Mouse (Mus musculus): ENCODE data around the gene Olfr701. TPM values are rescaled to one million over a fixed set of nuclear protein-coding genes. Genes with fewer than 3 reads are reported as not detected.

Gene Olfr701
- total and polyA plus RNA-seq, 3 experiments = not detected

GRCm38 (mm10) chr7:106843060-106843459, 29.1 kb downstream of the Olfr701 start, which contains the start of gene Olfr703:
Olfr703 (plus strand) TSS chr7:106843360.
- Histone ChIP-seq H3K27me3 (replicated peaks) (no peaks in the 10 kb centered on the region), H3K9me3 (replicated peaks; ENCODE audit: low read length) (no peaks in the 10 kb centered on the region), H3K4me3 (replicated peaks in 1 of 3; ENCODE audit: low read depth in 2 of 3, low read length in 2 of 3, poor library complexity in 1 of 3) (no peak within 1 kb of the TSS), H3K9ac (ENCODE audit: insufficient read depth, low read depth) (no peak within 1 kb of the TSS), H3K4me1 (ENCODE audit: control insufficient read depth in 1 of 2, insufficient read depth in 2 of 2) (no peaks in the 10 kb centered on the region), H3K36me3 (replicated peaks in 1 of 2; ENCODE audit: control insufficient read depth in 1 of 2, insufficient read depth in 1 of 2, low read length in 1 of 2) (no peaks in the 10 kb centered on the region), H3K4me2 (ENCODE audit: insufficient read depth, low read depth, poor library complexity, severe bottlenecking) (no peak within 1 kb of the TSS), H3K79me2 (replicated peaks; ENCODE audit: control insufficient read depth, extremely low read depth, insufficient read depth, poor library complexity, severe bottlenecking) (no peaks in the 10 kb centered on the region), H3K27ac (ENCODE audit: insufficient read depth, low read depth) (no peak within 1 kb of the TSS)
- in situ Hi-C loops (cut with MboI; ENCODE audit: low pct_ligation_motif_present, low pct_unique_long_range_greater_than_20kb, low sequenced_read_pairs) (no loop called here), dilution Hi-C loops (cut with MboI; ENCODE audit: extremely low pct_ligation_motif_present, extremely low pct_unique_long_range_greater_than_20kb, low sequenced_read_pairs) (no loop called here)
- TF ChIP-seq JUND (conservative IDR thresholded peaks at IDR 0.05; ENCODE audit: low read depth, low read length) = no peak
- TF ChIP-seq ELF1 (IDR thresholded peaks at IDR 0.05; ENCODE audit: low read depth, low read length) = no peak
- TF ChIP-seq USF1 (IDR thresholded peaks at IDR 0.05; ENCODE audit: low read depth, low read length) = no peak
- no peak for TF ChIP-seq MEF2A (IDR thresholded peaks at IDR 0.05; ENCODE audit: borderline replicate concordance, low read depth, low read length)
- no peak for TF ChIP-seq ZMIZ1 (IDR thresholded peaks at IDR 0.05; ENCODE audit: low read depth, low read length)
- no peak for TF ChIP-seq SMC3 (IDR thresholded peaks at IDR 0.05; ENCODE audit: low read depth, low read length)
- no peak for TF ChIP-seq USF2 (conservative IDR thresholded peaks at IDR 0.05; ENCODE audit: low read depth, low read length)
- TF ChIP-seq NELFE (IDR thresholded peaks at IDR 0.05; ENCODE audit: low read depth, low read length) = no peak
- TF ChIP-seq HCFC1 (IDR thresholded peaks at IDR 0.05; ENCODE audit: low read depth, low read length) = no peak
- no peak for TF ChIP-seq GABPA (IDR thresholded peaks at IDR 0.05; ENCODE audit: insufficient replicate concordance, low read depth, low read length)
- no peak for TF ChIP-seq UBTF (IDR thresholded peaks at IDR 0.05; ENCODE audit: low read depth, low read length)
- TF ChIP-seq IRF4 (IDR thresholded peaks at IDR 0.05; ENCODE audit: low read depth, low read length) = no peak
- TF ChIP-seq RCOR1 (conservative IDR thresholded peaks at IDR 0.05; ENCODE audit: low read depth, low read length) = no peak
- no peak for TF ChIP-seq POLR2A (IDR thresholded peaks at IDR 0.05; ENCODE audit: low read depth, low read length)
- no peak for TF ChIP-seq MAFK (IDR thresholded peaks at IDR 0.05; ENCODE audit: insufficient replicate concordance, low read length)
- TF ChIP-seq MAX (IDR thresholded peaks at IDR 0.05; ENCODE audit: low read length) = no peak
- TF ChIP-seq POLR2AphosphoS2 (IDR thresholded peaks at IDR 0.05; ENCODE audit: low read depth, low read length) = no peak
- no peak for TF ChIP-seq CHD2 (IDR thresholded peaks at IDR 0.05; ENCODE audit: low read length)
- no peak for TF ChIP-seq NRF1 (IDR thresholded peaks at IDR 0.05; ENCODE audit: low read depth, low read length)
- DNase-seq (ENCODE audit: extremely low read depth) = no peak

GRCm38 (mm10) chr7:106862885-106863284, 49.0 kb downstream of the Olfr701 start, which contains the start of gene Olfr704:
Olfr704 (plus strand) TSS chr7:106863185.
- Histone ChIP-seq H3K4me2 (ENCODE audit: insufficient read depth, low read depth, poor library complexity, severe bottlenecking) (no peak within 1 kb of the TSS), H3K9me3 (replicated peaks; ENCODE audit: low read length) (no peaks in the 10 kb centered on the region), H3K79me2 (replicated peaks; ENCODE audit: control insufficient read depth, extremely low read depth, insufficient read depth, poor library complexity, severe bottlenecking) (no peaks in the 10 kb centered on the region), H3K4me3 (replicated peaks in 1 of 3; ENCODE audit: low read depth in 2 of 3, low read length in 2 of 3, poor library complexity in 1 of 3) (no peak within 1 kb of the TSS), H3K27me3 (replicated peaks) (no peaks in the 10 kb centered on the region), H3K27ac (ENCODE audit: insufficient read depth, low read depth) (no peak within 1 kb of the TSS), H3K9ac (ENCODE audit: insufficient read depth, low read depth) (no peak within 1 kb of the TSS), H3K4me1 (ENCODE audit: control insufficient read depth in 1 of 2, insufficient read depth in 2 of 2) (no peaks in the 10 kb centered on the region), H3K36me3 (replicated peaks in 1 of 2; ENCODE audit: control insufficient read depth in 1 of 2, insufficient read depth in 1 of 2, low read length in 1 of 2) (no peaks in the 10 kb centered on the region)
- in situ Hi-C loops (cut with MboI; ENCODE audit: low pct_ligation_motif_present, low pct_unique_long_range_greater_than_20kb, low sequenced_read_pairs) = no loop called here
- no peak for TF ChIP-seq SMC3 (IDR thresholded peaks at IDR 0.05; ENCODE audit: low read depth, low read length)
- no peak for TF ChIP-seq CHD1 (IDR thresholded peaks at IDR 0.05; ENCODE audit: low read depth, low read length)
- dilution Hi-C loops (cut with MboI; ENCODE audit: extremely low pct_ligation_motif_present, extremely low pct_unique_long_range_greater_than_20kb, low sequenced_read_pairs) = no loop called here
- DNase-seq (ENCODE audit: extremely low read depth) = no peak

Other genes starting within 250 kb of the Olfr701 start
- gene Olfr693, start 133.5 kb upstream of the Olfr701 start, total RNA-seq (2012; rRNA removed) = not detected in 2 replicates
- gene Olfr693, start 133.5 kb upstream of the Olfr701 start, total RNA-seq (2014; rRNA removed) = not detected in 2 replicates
- not detected in 2 replicates for gene Olfr693, start 133.5 kb upstream of the Olfr701 start, polyA plus RNA-seq (2012; ENCODE audit: insufficient read length, low read depth)
- gene Olfr694, start 122.3 kb upstream of the Olfr701 start, total RNA-seq (2012; rRNA removed) = not detected in 2 replicates
- gene Olfr694, start 122.3 kb upstream of the Olfr701 start, total RNA-seq (2014; rRNA removed) = not detected in 2 replicates
- not detected in 2 replicates for gene Olfr694, start 122.3 kb upstream of the Olfr701 start, polyA plus RNA-seq (2012; ENCODE audit: insufficient read length, low read depth)
- not detected in 2 replicates for gene Olfr695, start 97.7 kb upstream of the Olfr701 start, total RNA-seq (2012; rRNA removed)
- not detected in 2 replicates for gene Olfr695, start 97.7 kb upstream of the Olfr701 start, total RNA-seq (2014; rRNA removed)
- gene Olfr695, start 97.7 kb upstream of the Olfr701 start, polyA plus RNA-seq (2012; ENCODE audit: insufficient read length, low read depth) = not detected in 2 replicates
- not detected in 2 replicates for gene Olfr697, start 71.7 kb upstream of the Olfr701 start, total RNA-seq (2012; rRNA removed)
- not detected in 2 replicates for gene Olfr697, start 71.7 kb upstream of the Olfr701 start, total RNA-seq (2014; rRNA removed)
- not detected in 2 replicates for gene Olfr697, start 71.7 kb upstream of the Olfr701 start, polyA plus RNA-seq (2012; ENCODE audit: insufficient read length, low read depth)
- gene Olfr698, start 58.7 kb upstream of the Olfr701 start, total RNA-seq (2012; rRNA removed) = not detected in 2 replicates
- gene Olfr698, start 58.7 kb upstream of the Olfr701 start, total RNA-seq (2014; rRNA removed) = not detected in 2 replicates
- gene Olfr698, start 58.7 kb upstream of the Olfr701 start, polyA plus RNA-seq (2012; ENCODE audit: insufficient read length, low read depth) = not detected in 2 replicates
- gene Olfr699, start 20.9 kb upstream of the Olfr701 start, total RNA-seq (2012; rRNA removed) = not detected in 2 replicates
- not detected in 2 replicates for gene Olfr699, start 20.9 kb upstream of the Olfr701 start, total RNA-seq (2014; rRNA removed)
- gene Olfr699, start 20.9 kb upstream of the Olfr701 start, polyA plus RNA-seq (2012; ENCODE audit: insufficient read length, low read depth) = not detected in 2 replicates
- gene Olfr700, start 5.3 kb upstream of the Olfr701 start, total RNA-seq (2012; rRNA removed) = not detected in 2 replicates
- gene Olfr700, start 5.3 kb upstream of the Olfr701 start, total RNA-seq (2014; rRNA removed) = not detected in 2 replicates
- gene Olfr700, start 5.3 kb upstream of the Olfr701 start, polyA plus RNA-seq (2012; ENCODE audit: insufficient read length, low read depth) = not detected in 2 replicates
- gene Olfr702, start 19.8 kb downstream of the Olfr701 start, total RNA-seq (2012; rRNA removed) = not detected in 2 replicates
- gene Olfr702, start 19.8 kb downstream of the Olfr701 start, total RNA-seq (2014; rRNA removed) = not detected in 2 replicates
- gene Olfr702, start 19.8 kb downstream of the Olfr701 start, polyA plus RNA-seq (2012; ENCODE audit: insufficient read length, low read depth) = not detected in 2 replicates
- gene Olfr703, start 29.2 kb downstream of the Olfr701 start, total RNA-seq (2012; rRNA removed) = not detected in 2 replicates
- gene Olfr703, start 29.2 kb downstream of the Olfr701 start, total RNA-seq (2014; rRNA removed) = not detected in 2 replicates
- gene Olfr703, start 29.2 kb downstream of the Olfr701 start, polyA plus RNA-seq (2012; ENCODE audit: insufficient read length, low read depth) = not detected in 2 replicates
- not detected in 2 replicates for gene Olfr704, start 49.1 kb downstream of the Olfr701 start, total RNA-seq (2012; rRNA removed)
- not detected in 2 replicates for gene Olfr704, start 49.1 kb downstream of the Olfr701 start, total RNA-seq (2014; rRNA removed)
- not detected in 2 replicates for gene Olfr704, start 49.1 kb downstream of the Olfr701 start, polyA plus RNA-seq (2012; ENCODE audit: insufficient read length, low read depth)
- gene Olfr705, start 62.8 kb downstream of the Olfr701 start, total RNA-seq (2012; rRNA removed) = not detected in 2 replicates
- not detected in 2 replicates for gene Olfr705, start 62.8 kb downstream of the Olfr701 start, total RNA-seq (2014; rRNA removed)
- gene Olfr705, start 62.8 kb downstream of the Olfr701 start, polyA plus RNA-seq (2012; ENCODE audit: insufficient read length, low read depth) = not detected in 2 replicates
- not detected in 2 replicates for gene Olfr706, start 74.0 kb downstream of the Olfr701 start, total RNA-seq (2012; rRNA removed)
- not detected in 2 replicates for gene Olfr706, start 74.0 kb downstream of the Olfr701 start, total RNA-seq (2014; rRNA removed)
- gene Olfr706, start 74.0 kb downstream of the Olfr701 start, polyA plus RNA-seq (2012; ENCODE audit: insufficient read length, low read depth) = not detected in 2 replicates
- gene Olfr707, start 87.1 kb downstream of the Olfr701 start, total RNA-seq (2012; rRNA removed) = not detected in 2 replicates
- not detected in 2 replicates for gene Olfr707, start 87.1 kb downstream of the Olfr701 start, total RNA-seq (2014; rRNA removed)
- gene Olfr707, start 87.1 kb downstream of the Olfr701 start, polyA plus RNA-seq (2012; ENCODE audit: insufficient read length, low read depth) = not detected in 2 replicates
- gene Olfr1532-ps1, start 93.9 kb downstream of the Olfr701 start, total RNA-seq (2012; rRNA removed) = not detected in 2 replicates
- gene Olfr1532-ps1, start 93.9 kb downstream of the Olfr701 start, total RNA-seq (2014; rRNA removed) = not detected in 2 replicates
- not detected in 2 replicates for gene Olfr1532-ps1, start 93.9 kb downstream of the Olfr701 start, polyA plus RNA-seq (2012; ENCODE audit: insufficient read length, low read depth)
- gene Olfr709-ps1, start 118.1 kb downstream of the Olfr701 start, total RNA-seq (2012; rRNA removed) = not detected in 2 replicates
- gene Olfr709-ps1, start 118.1 kb downstream of the Olfr701 start, total RNA-seq (2014; rRNA removed) = not detected in 2 replicates
- not detected in 2 replicates for gene Olfr709-ps1, start 118.1 kb downstream of the Olfr701 start, polyA plus RNA-seq (2012; ENCODE audit: insufficient read length, low read depth)
- not detected in 2 replicates for gene Olfr710, start 134.2 kb downstream of the Olfr701 start, total RNA-seq (2012; rRNA removed)
- not detected in 2 replicates for gene Olfr710, start 134.2 kb downstream of the Olfr701 start, total RNA-seq (2014; rRNA removed)
- gene Olfr710, start 134.2 kb downstream of the Olfr701 start, polyA plus RNA-seq (2012; ENCODE audit: insufficient read length, low read depth) = not detected in 2 replicates
- gene Olfr6, start 149.8 kb downstream of the Olfr701 start, total RNA-seq (2012; rRNA removed) = not detected in 2 replicates
- not detected in 2 replicates for gene Olfr6, start 149.8 kb downstream of the Olfr701 start, total RNA-seq (2014; rRNA removed)
- not detected in 2 replicates for gene Olfr6, start 149.8 kb downstream of the Olfr701 start, polyA plus RNA-seq (2012; ENCODE audit: insufficient read length, low read depth)
- not detected in 2 replicates for gene Olfr711, start 161.3 kb downstream of the Olfr701 start, total RNA-seq (2012; rRNA removed)
- gene Olfr711, start 161.3 kb downstream of the Olfr701 start, total RNA-seq (2014; rRNA removed) = not detected in 2 replicates
- not detected in 2 replicates for gene Olfr711, start 161.3 kb downstream of the Olfr701 start, polyA plus RNA-seq (2012; ENCODE audit: insufficient read length, low read depth)
- gene Olfr2, start 191.9 kb downstream of the Olfr701 start, total RNA-seq (2012; rRNA removed) = not detected in 2 replicates
- not detected in 2 replicates for gene Olfr2, start 191.9 kb downstream of the Olfr701 start, total RNA-seq (2014; rRNA removed)
- gene Olfr2, start 191.9 kb downstream of the Olfr701 start, polyA plus RNA-seq (2012; ENCODE audit: insufficient read length, low read depth) = not detected in 2 replicates
- not detected in 2 replicates for gene Olfr713, start 217.0 kb downstream of the Olfr701 start, total RNA-seq (2012; rRNA removed)
- not detected in 2 replicates for gene Olfr713, start 217.0 kb downstream of the Olfr701 start, total RNA-seq (2014; rRNA removed)
- gene Olfr713, start 217.0 kb downstream of the Olfr701 start, polyA plus RNA-seq (2012; ENCODE audit: insufficient read length, low read depth) = not detected in 2 replicates